Mouse (Mus musculus): ENCODE measurements around the gene Celf2. TPM values are rescaled to one million over a fixed set of nuclear protein-coding genes. Genes with fewer than 3 reads are reported as not detected.
A peak's percentile ranks its signal among the peaks of the same experiment; 100 is the strongest.

Gene Celf2
- polyA plus RNA-seq, 1 experiment from 2014 or later, result 11.2 TPM

DNA sequence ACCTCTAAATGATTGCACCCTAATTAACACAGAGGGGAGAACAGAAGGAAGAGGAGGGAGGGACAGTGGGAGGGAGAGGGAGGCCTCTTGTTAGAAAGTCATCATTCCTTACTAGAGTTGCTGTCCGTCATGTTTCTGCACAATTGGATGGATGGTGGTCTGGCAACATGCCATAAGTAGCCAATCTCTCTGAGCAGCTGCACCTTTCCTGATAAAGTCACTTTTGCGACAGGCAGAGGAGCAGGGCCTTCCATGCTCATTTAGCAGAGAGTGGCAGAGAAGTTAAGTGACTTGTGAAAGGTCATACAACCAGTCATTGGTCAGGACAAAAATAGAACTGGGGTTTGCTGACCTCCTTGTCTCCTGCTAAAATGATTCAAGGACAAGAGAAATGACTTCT is 747.0 kb downstream of the Celf2 start:
- H3K27me3 ChIP-seq, result no peaks in the 10 kb centered on the region
- no peak overlapping the region for H3K4me2 ChIP-seq
- ATAC-seq (ENCODE audit: insufficient read depth), result no peak
- WGBS (ENCODE audit: insufficient replicate concordance), result 17% methylated on average over 2 of the region's 2 CpGs
- H3K9ac ChIP-seq, result no peak overlapping the region
- no peak overlapping the region for H3K4me3 ChIP-seq (replicated peaks)
- no peaks in the 10 kb centered on the region for H3K36me3 ChIP-seq (replicated peaks)
- no peak overlapping the region for H3K27ac ChIP-seq (replicated peaks)
- H3K4me1 ChIP-seq (replicated peaks), result no peaks in the 10 kb centered on the region
- H3K9me3 ChIP-seq (replicated peaks), result no peaks in the 10 kb centered on the region

DNA sequence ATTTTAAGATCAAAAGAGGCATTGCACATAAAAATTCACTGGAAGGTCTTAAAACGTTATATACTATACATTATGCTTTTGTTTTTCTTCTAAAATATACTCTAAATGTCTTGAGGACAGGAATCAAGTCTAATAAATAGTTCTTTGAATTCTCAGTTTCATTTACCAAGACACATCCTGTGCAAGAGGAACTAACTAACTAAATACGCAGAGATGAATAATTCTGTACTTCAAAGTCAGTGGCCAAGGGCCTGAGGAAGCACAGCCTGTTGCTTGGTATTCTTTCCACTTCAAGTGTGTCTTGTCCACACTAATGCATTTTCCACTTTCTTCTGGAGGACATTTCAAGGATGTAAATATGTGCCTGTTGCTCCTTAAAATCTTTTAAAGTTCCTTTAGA is 766.2 kb downstream of the Celf2 start:
- WGBS (ENCODE audit: insufficient replicate concordance), result 56% methylated on average over 2 of the region's 2 CpGs

DNA sequence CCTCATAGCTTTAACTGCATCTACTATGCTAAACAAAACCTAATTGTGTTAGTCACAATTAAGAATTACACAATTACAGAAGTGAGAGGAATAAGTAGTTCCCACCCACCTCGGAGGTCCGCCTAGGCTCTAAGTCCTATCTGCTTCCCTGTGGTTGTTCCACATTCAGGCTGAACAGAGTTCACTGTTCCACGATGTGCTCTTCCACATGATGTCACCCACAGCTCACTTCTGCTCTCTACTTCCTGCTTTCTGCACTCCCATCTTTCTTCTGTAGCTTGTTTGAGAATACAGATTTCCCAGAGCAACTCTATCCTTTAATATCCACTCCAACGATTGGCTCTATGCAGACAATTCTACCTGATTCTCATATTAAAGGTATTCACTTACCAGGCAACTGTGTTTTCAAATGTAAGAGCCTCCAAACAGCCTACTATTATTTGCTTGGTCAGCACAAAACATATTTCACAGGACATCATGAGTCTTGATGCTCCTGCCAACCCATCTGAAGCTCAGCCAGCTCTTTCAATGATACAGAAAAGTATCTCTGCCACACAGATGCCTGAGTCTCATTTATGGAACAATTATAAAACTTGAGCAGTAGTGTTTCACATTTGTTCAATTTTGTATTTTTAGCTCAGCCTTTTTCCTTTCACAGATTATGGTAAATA is 769.2 kb downstream of the Celf2 start:
- no peak overlapping the region for H3K27ac ChIP-seq (replicated peaks)
- no peaks in the 10 kb centered on the region for H3K9me3 ChIP-seq (replicated peaks)
- H3K36me3 ChIP-seq (replicated peaks), result no peaks in the 10 kb centered on the region
- ATAC-seq (ENCODE audit: insufficient read depth), result no peak
- H3K9ac ChIP-seq, result no peak overlapping the region
- H3K4me1 ChIP-seq (replicated peaks), result no peaks in the 10 kb centered on the region
- H3K27me3 ChIP-seq, result no peaks in the 10 kb centered on the region
- 31% methylated on average over 4 of the region's 4 CpGs for WGBS (ENCODE audit: insufficient replicate concordance)
- no peak overlapping the region for H3K4me2 ChIP-seq
- no peak overlapping the region for H3K4me3 ChIP-seq (replicated peaks)

More for the DNA sequence above, 766.2 kb downstream of the Celf2 start:
- no peak overlapping the region for H3K9ac ChIP-seq
- no peak for ATAC-seq (ENCODE audit: insufficient read depth)
- no peak overlapping the region for H3K4me3 ChIP-seq (replicated peaks)
- H3K27ac ChIP-seq (replicated peaks), result no peak overlapping the region
- no peaks in the 10 kb centered on the region for H3K27me3 ChIP-seq
- H3K4me1 ChIP-seq (replicated peaks), result no peaks in the 10 kb centered on the region
- H3K36me3 ChIP-seq (replicated peaks), result no peaks in the 10 kb centered on the region
- H3K9me3 ChIP-seq (replicated peaks), result no peaks in the 10 kb centered on the region
- no peak overlapping the region for H3K4me2 ChIP-seq

DNA sequence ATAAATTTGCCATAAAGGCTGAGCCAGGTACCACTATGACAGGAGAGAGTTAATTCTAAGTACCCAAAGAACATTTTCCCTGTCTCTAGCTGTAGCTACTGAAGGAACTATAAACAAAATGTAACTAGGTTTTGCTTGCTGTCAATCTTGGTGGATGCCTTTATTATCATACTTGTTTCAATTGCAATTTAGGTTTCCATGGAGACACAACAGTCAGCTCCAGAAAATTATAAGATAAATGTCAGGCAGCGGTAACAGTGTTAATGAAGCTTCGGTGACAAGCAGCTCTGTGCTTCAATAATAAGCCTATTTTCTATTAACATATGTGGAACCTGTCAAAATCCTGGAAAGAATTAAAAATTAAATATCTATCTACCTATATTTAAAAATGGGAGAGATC is 777.3 kb downstream of the Celf2 start:
- Histone ChIP-seq H3K4me1 (replicated peaks) (no peaks in the 10 kb centered on the region), H3K27me3 (no peaks in the 10 kb centered on the region), H3K9ac (no peak overlapping the region), H3K9me3 (replicated peaks) (no peaks in the 10 kb centered on the region), H3K36me3 (replicated peaks) (no peaks in the 10 kb centered on the region), H3K27ac (replicated peaks) (no peak overlapping the region), H3K4me3 (replicated peaks) (no peak overlapping the region), H3K4me2 (no peak overlapping the region)
- no peak for ATAC-seq (ENCODE audit: insufficient read depth)
- WGBS (ENCODE audit: insufficient replicate concordance), result 78% methylated on average over 2 of the region's 2 CpGs

DNA sequence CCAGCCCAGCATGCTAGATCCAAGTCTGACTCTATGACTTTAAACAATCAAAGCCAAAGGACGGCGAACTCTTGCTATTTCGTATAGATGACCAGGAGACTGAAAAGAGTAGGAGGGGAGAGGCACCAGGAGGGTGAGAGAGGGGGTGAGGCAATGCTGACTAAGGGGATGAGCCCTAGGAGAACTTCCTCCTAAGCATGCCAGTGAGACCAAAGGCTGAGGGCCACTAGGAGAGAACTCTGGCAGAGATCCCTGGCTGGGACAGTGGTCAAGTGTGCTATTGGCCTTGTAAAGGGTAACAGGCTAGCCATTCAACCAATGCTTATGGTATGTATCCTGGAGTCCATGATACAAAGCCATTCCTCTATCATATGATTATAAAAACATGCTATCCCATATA is 778.5 kb downstream of the Celf2 start:
- Histone ChIP-seq H3K4me3 (replicated peaks) (no peak overlapping the region), H3K9me3 (replicated peaks) (no peaks in the 10 kb centered on the region), H3K9ac (no peak overlapping the region), H3K4me1 (replicated peaks) (no peaks in the 10 kb centered on the region), H3K4me2 (no peak overlapping the region), H3K27ac (replicated peaks) (no peak overlapping the region), H3K36me3 (replicated peaks) (no peaks in the 10 kb centered on the region), H3K27me3 (no peaks in the 10 kb centered on the region)
- WGBS (ENCODE audit: insufficient replicate concordance), result 58% methylated on average over 3 of the region's 3 CpGs
- ATAC-seq (ENCODE audit: insufficient read depth), result no peak

DNA sequence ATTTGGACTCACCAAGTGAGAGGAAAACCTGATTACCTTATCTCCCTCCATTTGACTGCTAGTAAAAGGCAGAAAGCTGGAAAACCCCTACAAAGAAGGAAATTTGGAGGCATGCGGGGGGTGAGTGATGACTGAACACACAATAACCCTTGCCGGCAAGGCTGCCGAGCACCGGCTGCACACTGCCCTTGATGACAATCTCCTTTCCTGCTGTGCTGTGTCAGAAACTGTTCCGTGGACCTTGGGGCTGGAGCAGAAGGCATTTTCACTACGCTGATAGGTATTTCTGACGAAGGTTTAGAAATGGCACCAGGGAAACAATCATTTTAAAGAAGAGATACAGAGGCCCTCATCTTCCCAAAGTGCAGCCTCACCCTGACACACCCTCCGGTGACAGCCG is 779.4 kb downstream of the Celf2 start:
- Histone ChIP-seq H3K9ac (no peak overlapping the region), H3K27ac (replicated peaks) (no peak overlapping the region), H3K27me3 (no peaks in the 10 kb centered on the region), H3K4me1 (replicated peaks) (no peaks in the 10 kb centered on the region), H3K36me3 (replicated peaks) (no peaks in the 10 kb centered on the region), H3K4me3 (replicated peaks) (no peak overlapping the region), H3K9me3 (replicated peaks) (no peaks in the 10 kb centered on the region), H3K4me2 (no peak overlapping the region)
- no peak for ATAC-seq (ENCODE audit: insufficient read depth)
- WGBS (ENCODE audit: insufficient replicate concordance), result 26% methylated on average over 9 of the region's 9 CpGs

DNA sequence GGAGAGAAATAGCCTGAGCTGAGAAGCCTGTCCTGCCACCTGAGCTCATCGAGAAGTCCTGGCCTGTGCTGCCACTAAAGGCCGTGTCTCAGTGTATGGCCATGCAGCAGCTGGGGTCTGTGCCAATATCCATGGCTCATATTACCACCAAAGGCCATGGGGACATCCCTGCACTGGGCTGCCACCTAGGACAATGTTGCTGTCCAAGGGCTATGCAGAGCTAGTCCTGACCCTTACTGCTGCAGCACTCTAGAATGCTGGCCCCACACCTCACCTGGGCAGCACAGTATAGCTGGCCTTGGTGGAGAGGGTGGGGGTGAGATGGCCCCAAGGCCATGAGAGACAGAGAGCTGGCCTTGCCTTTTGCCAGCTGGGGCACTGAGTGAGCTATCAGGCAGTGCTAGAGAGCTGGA is 780.5 kb downstream of the Celf2 start:
- H3K36me3 ChIP-seq (replicated peaks), result no peaks in the 10 kb centered on the region
- no peaks in the 10 kb centered on the region for H3K9me3 ChIP-seq (replicated peaks)
- H3K27me3 ChIP-seq, result no peaks in the 10 kb centered on the region
- ATAC-seq (ENCODE audit: insufficient read depth), result no peak
- H3K4me1 ChIP-seq (replicated peaks), result no peaks in the 10 kb centered on the region
- no peak overlapping the region for H3K4me2 ChIP-seq
- WGBS (ENCODE audit: insufficient replicate concordance), result 61% methylated on average over 2 of the region's 2 CpGs
- H3K9ac ChIP-seq, result no peak overlapping the region
- H3K27ac ChIP-seq (replicated peaks), result no peak overlapping the region
- no peak overlapping the region for H3K4me3 ChIP-seq (replicated peaks)

DNA sequence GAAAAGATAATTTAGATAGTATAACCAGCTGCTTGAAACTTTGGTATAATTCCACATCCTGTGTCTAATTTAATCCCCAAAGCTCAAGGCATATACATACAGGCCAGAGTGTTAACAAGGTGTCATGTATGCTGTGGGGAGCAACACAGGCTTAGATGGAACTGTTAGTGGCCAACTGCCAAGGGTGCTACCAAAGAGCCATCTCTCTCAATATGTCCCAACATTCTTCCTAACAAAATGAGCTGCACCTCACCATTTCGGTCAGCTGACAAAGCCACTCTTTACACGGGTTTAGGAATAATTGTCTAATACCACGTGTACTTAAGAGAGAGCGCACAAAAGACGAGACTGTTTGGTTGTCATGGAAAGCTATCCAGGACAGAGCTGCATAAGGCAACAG is 782.0 kb downstream of the Celf2 start:
- no peak overlapping the region for H3K4me3 ChIP-seq (replicated peaks)
- no peak overlapping the region for H3K9ac ChIP-seq
- ATAC-seq (ENCODE audit: insufficient read depth), result no peak
- H3K4me1 ChIP-seq (replicated peaks), result no peaks in the 10 kb centered on the region
- no peak overlapping the region for H3K4me2 ChIP-seq
- no peaks in the 10 kb centered on the region for H3K9me3 ChIP-seq (replicated peaks)
- H3K27me3 ChIP-seq, result no peaks in the 10 kb centered on the region
- H3K36me3 ChIP-seq (replicated peaks), result no peaks in the 10 kb centered on the region
- no peak overlapping the region for H3K27ac ChIP-seq (replicated peaks)
- WGBS (ENCODE audit: insufficient replicate concordance), result 73% methylated on average over 5 of the region's 5 CpGs

DNA sequence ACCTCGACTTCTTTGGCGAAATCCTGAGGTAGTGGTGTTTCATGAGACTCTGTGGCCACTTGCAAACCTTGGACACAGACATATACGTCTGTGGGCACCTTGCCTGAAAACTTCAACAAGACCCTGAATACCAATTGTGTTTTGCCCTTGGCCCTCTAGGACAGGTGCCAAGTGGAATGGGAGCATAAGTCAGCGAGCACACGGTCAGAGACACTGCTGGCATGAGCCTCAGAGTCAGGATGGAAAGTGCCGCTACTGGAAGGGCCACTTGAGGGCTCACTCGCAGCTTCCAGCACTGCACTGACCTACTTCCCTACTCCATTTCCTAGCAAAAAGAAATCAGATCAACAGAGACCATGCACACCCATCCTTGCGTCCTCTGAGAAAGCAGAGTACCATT is 783.3 kb downstream of the Celf2 start:
- H3K36me3 ChIP-seq (replicated peaks), result no peaks in the 10 kb centered on the region
- no peak overlapping the region for H3K4me3 ChIP-seq (replicated peaks)
- no peak for ATAC-seq (ENCODE audit: insufficient read depth)
- 38% methylated on average over 8 of the region's 8 CpGs for WGBS (ENCODE audit: insufficient replicate concordance)
- no peak overlapping the region for H3K27ac ChIP-seq (replicated peaks)
- no peaks in the 10 kb centered on the region; the same call in 1 of the 2 replicates for H3K4me1 ChIP-seq (replicated peaks)
- H3K27me3 ChIP-seq, result no peaks in the 10 kb centered on the region
- no peak overlapping the region for H3K9ac ChIP-seq
- H3K9me3 ChIP-seq (replicated peaks), result no peaks in the 10 kb centered on the region
- no peak overlapping the region for H3K4me2 ChIP-seq

DNA sequence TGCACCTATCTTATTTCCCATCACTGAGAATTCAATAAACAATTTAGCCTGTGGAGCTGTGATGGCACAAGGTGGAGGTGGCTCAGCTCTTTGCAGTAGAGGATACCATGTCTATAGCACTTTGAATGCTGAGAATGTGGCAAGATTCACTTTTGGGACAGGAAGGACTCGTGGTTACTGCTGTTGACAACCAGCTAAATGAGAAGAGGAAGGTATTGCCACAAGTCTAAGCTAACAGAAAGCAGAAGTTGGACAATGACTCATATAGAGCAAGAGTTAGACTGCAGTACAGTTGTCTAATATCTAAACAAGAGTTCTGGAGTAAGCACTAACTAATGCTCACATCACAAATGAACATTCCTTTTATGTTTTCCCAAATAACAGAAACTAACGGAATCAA is 785.8 kb downstream of the Celf2 start:
- no peak for ATAC-seq (ENCODE audit: insufficient read depth)
- H3K36me3 ChIP-seq (replicated peaks), result no peaks in the 10 kb centered on the region
- no peak overlapping the region for H3K4me2 ChIP-seq

DNA sequence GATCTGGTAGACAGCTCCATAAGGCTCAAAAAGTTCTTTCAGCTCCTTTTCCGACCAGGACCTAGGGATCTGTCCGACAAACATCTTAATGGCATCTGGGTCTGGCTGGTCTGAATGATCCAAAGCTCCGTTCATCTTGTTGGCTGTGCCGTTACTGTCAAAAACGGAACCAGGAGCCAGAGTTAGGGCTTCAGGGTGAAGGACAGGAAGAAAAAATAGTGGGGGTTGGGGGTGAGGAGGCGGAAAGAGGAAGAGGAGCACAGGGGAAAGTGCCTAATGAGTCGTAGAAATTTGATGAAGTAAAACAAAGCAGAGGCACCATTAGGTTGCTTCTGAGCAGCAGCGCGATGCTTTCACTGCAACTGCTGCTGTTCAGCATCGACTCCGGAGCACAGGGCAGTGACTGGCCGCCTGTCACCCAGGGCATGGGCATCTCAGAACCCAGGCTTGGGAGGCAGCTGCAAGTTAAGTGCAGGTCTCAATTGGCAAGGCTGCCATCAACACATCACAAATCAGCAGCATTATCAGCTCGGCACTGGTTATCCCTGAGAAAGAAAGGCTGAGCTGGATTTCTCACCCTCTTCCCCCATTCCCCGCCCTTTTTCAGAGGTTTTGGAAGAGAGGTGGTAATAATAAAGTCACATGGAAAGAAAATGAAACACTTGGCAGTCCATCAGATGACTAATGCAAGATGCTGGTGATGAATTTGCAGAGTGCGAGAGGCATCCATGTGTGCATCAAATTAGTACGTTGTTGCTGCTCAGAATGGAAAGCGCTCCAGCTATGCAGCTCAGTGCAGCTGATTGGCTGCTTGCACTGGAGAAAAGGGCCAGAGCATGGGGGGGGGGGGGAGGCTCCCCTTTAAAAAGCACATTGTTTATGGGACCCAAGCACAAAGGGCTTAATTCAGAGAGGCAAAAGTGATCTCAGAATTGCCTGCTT is 787.6 kb downstream of the Celf2 start:
- no peaks in the 10 kb centered on the region; the same call in 1 of the 2 replicates for H3K4me1 ChIP-seq (replicated peaks)
- peak overlapping the region; percentile 21; the same call in 1 of the 2 replicates for H3K9ac ChIP-seq
- no peaks in the 10 kb centered on the region for H3K9me3 ChIP-seq (replicated peaks)
- H3K4me2 ChIP-seq, result peak overlapping the region; percentile 59
- no peaks in the 10 kb centered on the region for H3K36me3 ChIP-seq (replicated peaks)
- H3K27ac ChIP-seq (replicated peaks), result peak overlapping the region; percentile 48; the same call in 1 of the 2 replicates
- H3K27me3 ChIP-seq, result no peaks in the 10 kb centered on the region
- ATAC-seq (ENCODE audit: insufficient read depth), result no peak
- 9% methylated on average over 17 of the region's 17 CpGs for WGBS (ENCODE audit: insufficient replicate concordance)
- peak overlapping the region; percentile 53 for H3K4me3 ChIP-seq (replicated peaks)

More for the DNA sequence above, 785.8 kb downstream of the Celf2 start:
- H3K27ac ChIP-seq (replicated peaks), result no peak overlapping the region
- no peak overlapping the region for H3K9ac ChIP-seq
- H3K27me3 ChIP-seq, result no peaks in the 10 kb centered on the region
- H3K4me1 ChIP-seq (replicated peaks), result no peaks in the 10 kb centered on the region; the same call in 1 of the 2 replicates
- no peaks in the 10 kb centered on the region for H3K9me3 ChIP-seq (replicated peaks)
- no peak overlapping the region for H3K4me3 ChIP-seq (replicated peaks)
- 12% methylated on average over 2 of the region's 2 CpGs for WGBS (ENCODE audit: insufficient replicate concordance)

All from liver, embryonic 15.5 days (tissue).